Mouse (Mus musculus) hindbrain, embryonic 14.5 days (tissue): Measurements from ENCODE around the gene Spag9. TPM values are rescaled to one million over a fixed set of nuclear protein-coding genes. Genes with fewer than 3 reads are reported as not detected.
"Not testable (repeated sequence)": the region's sequence is repeated elsewhere in the genome, so short reads cannot be mapped to it uniquely, and the experiment has no call there.

Experiments
- ATAC-seq: fragments of 200-750 bp; cut with Nextera tagmentation; 2 replicates; pipeline ENCODE4 v1.8.0; 2017; ENCODE audit warnings: moderate number of reproducible peaks, mild to moderate bottlenecking, moderate TSS enrichment, moderate library complexity; ENCODE audit not compliant: low FRiP score
- DNase-seq: peaks from one replicate; pipeline ENCODE4 v3.0.0-alpha.2; 2015; ENCODE audit warnings: low spot score
- H3K27ac ChIP-seq: fragments of 300-500 bp; sonication (generic); 2 replicates; pipeline ENCODE4 v1.5.1; 2014; ENCODE audit warnings: mild to moderate bottlenecking, moderate library complexity
- H3K27me3 ChIP-seq: fragments of 300-500 bp; sonication (generic); 2 replicates; pipeline ENCODE4 v1.6.1; 2014; ENCODE audit warnings: mild to moderate bottlenecking, low read length, mixed read lengths; ENCODE audit not compliant: control insufficient read depth, insufficient read depth
- H3K36me3 ChIP-seq: fragments of 300-500 bp; sonication (generic); replicated peaks from 2 replicates; pipeline ENCODE4 v1.6.1; 2014; ENCODE audit not compliant: control insufficient read depth, insufficient read depth
- H3K4me1 ChIP-seq: fragments of 300-500 bp; sonication (generic); replicated peaks from 2 replicates; pipeline ENCODE4 v1.6.1; 2014; ENCODE audit warnings: antibody characterized with exemption, low read length, mixed read lengths; ENCODE audit not compliant: control insufficient read depth, insufficient read depth
- H3K4me2 ChIP-seq: fragments of 300-500 bp; sonication (generic); replicated peaks from 2 replicates; pipeline ENCODE4 v1.6.1; 2014; ENCODE audit warnings: mild to moderate bottlenecking, moderate library complexity
- H3K4me3 ChIP-seq: fragments of 300-500 bp; sonication (generic); replicated peaks from 2 replicates; pipeline ENCODE4 v1.5.1; 2014; ENCODE audit warnings: mild to moderate bottlenecking, low read length
- H3K9ac ChIP-seq: fragments of 300-500 bp; sonication (generic); 2 replicates; pipeline ENCODE4 v1.6.1; 2014
- H3K9me3 ChIP-seq: fragments of 300-500 bp; sonication (generic); 2 replicates; pipeline ENCODE4 v1.6.1; 2016; ENCODE audit warnings: low read length; ENCODE audit not compliant: control insufficient read depth
- WGBS: fragments of 180-500 bp; shearing (Covaris S2); extraction: QIAGEN DNeasy Blood & Tissue Kit; methylation state at CpG from one replicate; pipeline ENCODE4 v1.1.7; 2014; 5-methylcytosine and 5-hydroxymethylcytosine counted together
- polyA plus RNA-seq: library from polyadenylated mRNA; unstranded; fragments of >200 nt; fragmentation: Nextera tagmentation; extraction: Ambion mirVana; gene quantifications from 2 replicates; pipeline ENCODE4 v1.2.1, GENCODE M21; 2014

Spag9 gene
- polyA plus RNA-seq, 1 experiment from 2014 or later: 121 TPM

DNA sequence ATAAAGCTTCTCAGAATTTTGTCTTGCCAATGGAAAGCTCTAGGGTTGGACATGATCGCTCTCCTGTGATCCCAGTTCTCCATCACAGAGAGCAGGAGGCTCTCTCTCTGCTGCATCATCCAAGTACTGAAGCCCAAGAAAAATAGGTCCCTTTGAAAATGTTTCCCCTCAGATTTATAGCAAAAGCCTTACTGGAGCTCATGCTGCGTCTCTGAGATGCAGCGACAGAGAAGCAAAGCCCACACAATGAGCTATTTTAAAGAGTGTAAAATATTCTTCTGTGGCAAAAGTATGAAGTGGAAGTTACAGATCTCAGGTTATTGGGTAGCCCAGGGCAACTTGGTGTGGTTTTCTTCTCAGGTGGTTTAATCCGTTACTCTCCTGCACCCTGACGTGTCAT, 68.0 kb downstream of the Spag9 start:
- Histone ChIP-seq H3K27ac (no peak overlapping the region), H3K4me2 (no peak overlapping the region), H3K4me1 (no peaks in the 10 kb centered on the region), H3K9ac (no peak overlapping the region), H3K36me3 (peaks cover 72% of the 10 kb centered on the region), H3K4me3 (no peak overlapping the region), H3K27me3 (no peaks in the 10 kb centered on the region), H3K9me3 (no peaks in the 10 kb centered on the region)
- DNase-seq (no peak), ATAC-seq (no peak)
- 95% methylated on average over 5 of the region's 5 CpGs for WGBS

DNA sequence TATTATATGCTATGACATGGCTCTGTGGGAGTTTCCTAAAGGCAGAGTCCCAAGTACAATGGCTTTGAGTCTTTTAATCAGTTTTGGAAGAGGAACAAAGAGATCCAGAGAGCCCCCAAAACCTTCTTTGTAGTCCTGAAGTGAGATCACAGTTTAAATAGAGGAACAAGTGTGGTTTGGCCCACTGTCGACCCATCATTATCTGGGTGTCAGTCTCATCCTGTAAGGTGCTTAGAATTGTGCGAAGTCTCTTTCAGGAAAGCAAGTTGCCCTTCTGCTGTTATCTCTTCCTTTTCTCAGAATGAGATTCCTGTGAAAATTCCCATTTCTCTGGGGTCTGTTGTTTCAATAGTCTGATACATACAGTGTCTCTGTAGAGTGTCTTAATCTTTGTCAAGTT, 74.6 kb downstream of the Spag9 start:
- DNase-seq (no peak), ATAC-seq (no peak)
- no peaks in the 10 kb centered on the region for H3K9me3 ChIP-seq
- 77% methylated on average over 2 of the region's 2 CpGs for WGBS
- no peaks in the 10 kb centered on the region for H3K27me3 ChIP-seq
- H3K27ac ChIP-seq: no peak overlapping the region
- H3K36me3 ChIP-seq: peaks cover 83% of the 10 kb centered on the region
- no peak overlapping the region for H3K4me3 ChIP-seq
- no peak overlapping the region for H3K9ac ChIP-seq
- H3K4me2 ChIP-seq: no peak overlapping the region
- no peaks in the 10 kb centered on the region for H3K4me1 ChIP-seq

DNA sequence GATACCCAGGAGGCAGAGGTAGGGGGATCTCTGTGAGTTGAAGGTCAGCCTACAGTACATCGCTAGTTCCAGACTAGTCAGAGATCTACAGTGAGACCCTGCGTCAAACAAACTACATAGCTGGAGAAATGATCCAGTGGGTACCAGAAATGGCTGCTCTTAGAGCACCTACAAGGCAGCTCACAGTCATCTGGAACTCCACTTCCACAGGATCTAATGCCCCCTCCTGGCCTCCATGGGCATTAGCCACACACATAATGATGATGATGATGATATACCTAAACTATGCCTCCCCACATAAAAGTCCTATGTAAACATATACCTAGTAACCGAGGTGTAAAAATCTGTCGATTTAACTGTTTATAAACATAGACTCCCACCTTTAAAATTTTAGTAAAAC, 77.4 kb downstream of the Spag9 start:
- ATAC-seq: no peak
- WGBS: 92% methylated on average over 4 of the region's 4 CpGs
- Histone ChIP-seq H3K4me1 (no peaks in the 10 kb centered on the region), H3K4me3 (no peak overlapping the region), H3K27ac (no peak overlapping the region), H3K36me3 (peaks cover 73% of the 10 kb centered on the region), H3K27me3 (no peaks in the 10 kb centered on the region), H3K9me3 (no peaks in the 10 kb centered on the region), H3K9ac (no peak overlapping the region), H3K4me2 (no peak overlapping the region)
- DNase-seq: peak; percentile 43

- H3K36me3 ChIP-seq: peaks cover 96% of the 10 kb centered on the region
- not testable (repeated sequence) for H3K4me1 ChIP-seq
Measured at GRCm38 (mm10) chr11:94086966-94087365, 91.1 kb downstream of the Spag9 start.

DNA sequence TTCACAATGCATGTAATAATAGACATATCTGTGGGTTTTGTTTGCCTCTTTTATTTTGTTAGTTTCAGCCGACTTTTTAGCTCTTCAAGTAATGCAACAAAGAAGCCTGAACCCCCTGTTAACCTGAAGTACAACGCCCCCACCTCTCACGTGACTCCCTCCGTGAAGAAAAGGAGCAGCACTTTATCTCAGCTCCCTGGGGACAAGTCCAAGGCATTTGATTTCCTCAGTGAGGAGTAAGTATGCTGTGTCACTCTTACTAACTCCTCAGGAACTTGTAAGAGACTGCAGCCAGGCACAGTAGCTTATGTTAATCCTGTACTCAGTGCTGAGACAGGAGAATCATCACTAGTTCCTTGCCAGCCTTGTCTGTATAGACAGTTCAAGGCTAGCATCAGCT, 94.6 kb downstream of the Spag9 start:
- peaks cover 92% of the 10 kb centered on the region for H3K36me3 ChIP-seq
- no peak overlapping the region for H3K4me3 ChIP-seq
- no peak overlapping the region for H3K9ac ChIP-seq
- no peaks in the 10 kb centered on the region for H3K9me3 ChIP-seq
- H3K27me3 ChIP-seq: no peaks in the 10 kb centered on the region
- 79% methylated on average over 4 of the region's 4 CpGs for WGBS
- DNase-seq (no peak), ATAC-seq (no peak)
- H3K4me1 ChIP-seq: no peaks in the 10 kb centered on the region
- no peak overlapping the region for H3K27ac ChIP-seq
- no peak overlapping the region for H3K4me2 ChIP-seq

More at GRCm38 (mm10) chr11:94086966-94087365, 91.1 kb downstream of the Spag9 start:
- 80% methylated on average over 2 of the region's 2 CpGs for WGBS
- ATAC-seq, H3K4me2 ChIP-seq, H3K9me3 ChIP-seq, H3K27me3 ChIP-seq, H3K27ac ChIP-seq, H3K4me3 ChIP-seq, H3K9ac ChIP-seq: not testable (repeated sequence)
- peak; percentile 80 for DNase-seq

GRCm38 (mm10) chr11:94097489-94097888, 101.6 kb downstream of the Spag9 start:
- Histone ChIP-seq H3K27me3 (no peaks in the 10 kb centered on the region), H3K36me3 (peaks cover 92% of the 10 kb centered on the region), H3K4me1 (no peaks in the 10 kb centered on the region), H3K9me3 (no peaks in the 10 kb centered on the region), H3K9ac (no peak overlapping the region), H3K4me2 (no peak overlapping the region), H3K4me3 (no peak overlapping the region), H3K27ac (no peak overlapping the region)
- ATAC-seq (no peak), DNase-seq (no peak)
- WGBS: 92% methylated on average over 3 of the region's 3 CpGs

DNA sequence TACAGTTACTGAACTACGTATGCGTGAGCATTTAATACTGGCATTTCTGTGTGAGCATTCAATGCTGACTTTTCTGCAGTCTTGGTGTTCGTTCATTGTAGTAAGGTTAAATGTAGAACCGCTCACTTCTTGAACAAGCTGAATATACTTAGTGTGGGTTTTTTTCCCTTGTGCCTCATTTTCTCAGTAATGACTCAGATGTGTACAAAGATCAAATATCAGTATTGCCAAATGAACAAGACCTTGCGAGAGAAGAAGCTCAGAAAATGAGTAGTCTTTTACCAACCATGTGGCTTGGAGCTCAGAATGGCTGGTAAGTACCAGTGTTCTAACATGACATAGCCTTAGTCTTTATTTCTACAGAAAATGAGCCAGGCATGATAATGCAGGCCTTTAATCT, 102.9 kb downstream of the Spag9 start:
- no peak for DNase-seq
- Histone ChIP-seq H3K4me1 (no peaks in the 10 kb centered on the region), H3K9ac (no peak overlapping the region), H3K27me3 (no peaks in the 10 kb centered on the region), H3K27ac (no peak overlapping the region), H3K36me3 (peaks cover 90% of the 10 kb centered on the region), H3K4me2 (no peak overlapping the region), H3K4me3 (no peak overlapping the region), H3K9me3 (no peaks in the 10 kb centered on the region)
- no peak for ATAC-seq
- WGBS: 96% methylated on average over 5 of the region's 5 CpGs

- peaks cover 86% of the 10 kb centered on the region for H3K36me3 ChIP-seq
- no peak overlapping the region for H3K27ac ChIP-seq
- H3K9ac ChIP-seq: no peak overlapping the region
- WGBS: 87% methylated on average over 2 of the region's 2 CpGs
- ATAC-seq: no peak
- no peak for DNase-seq
- no peak overlapping the region for H3K4me3 ChIP-seq
- H3K27me3 ChIP-seq: no peaks in the 10 kb centered on the region
- H3K4me2 ChIP-seq: no peak overlapping the region
- no peaks in the 10 kb centered on the region for H3K9me3 ChIP-seq
- no peaks in the 10 kb centered on the region for H3K4me1 ChIP-seq
Measured at GRCm38 (mm10) chr11:94113795-94114194, 117.9 kb downstream of the Spag9 start.

- H3K4me2 ChIP-seq: no peak overlapping the region
Measured at GRCm38 (mm10) chr11:94115408-94115807, 119.5 kb downstream of the Spag9 start.

DNA sequence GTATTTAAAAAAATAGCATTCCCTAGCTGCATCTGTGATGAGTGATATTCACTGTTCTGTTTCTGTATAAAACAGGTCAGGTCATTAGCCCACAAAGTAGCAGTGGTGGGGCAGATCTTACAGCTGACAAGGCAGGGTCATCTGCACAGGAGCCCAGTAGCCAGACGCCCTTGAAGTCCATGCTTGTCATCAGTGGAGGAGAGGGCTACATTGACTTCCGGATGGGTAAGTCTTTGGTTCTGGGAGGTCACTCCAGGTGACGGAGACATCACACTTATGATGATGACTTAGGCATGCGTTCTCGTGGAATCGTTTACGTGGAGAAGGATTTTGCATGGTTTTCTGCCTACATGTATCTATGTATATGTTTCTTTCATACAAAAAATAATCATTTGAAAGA, 120.8 kb downstream of the Spag9 start:
- Histone ChIP-seq H3K36me3 (peaks cover 92% of the 10 kb centered on the region), H3K9me3 (no peaks in the 10 kb centered on the region), H3K4me1 (no peaks in the 10 kb centered on the region), H3K27ac (no peak overlapping the region), H3K4me3 (no peak overlapping the region), H3K9ac (no peak overlapping the region), H3K4me2 (no peak overlapping the region), H3K27me3 (no peaks in the 10 kb centered on the region)
- ATAC-seq (no peak), DNase-seq (no peak)
- WGBS: 95% methylated on average over 7 of the region's 7 CpGs

More at GRCm38 (mm10) chr11:94115408-94115807, 119.5 kb downstream of the Spag9 start:
- Histone ChIP-seq H3K4me1 (no peaks in the 10 kb centered on the region), H3K9ac (no peak overlapping the region), H3K4me3 (no peak overlapping the region), H3K36me3 (peaks cover 89% of the 10 kb centered on the region), H3K9me3 (no peaks in the 10 kb centered on the region), H3K27ac (no peak overlapping the region), H3K27me3 (no peaks in the 10 kb centered on the region)
- no peak for ATAC-seq
- DNase-seq: no peak
- WGBS: 94% methylated on average over 5 of the region's 5 CpGs
